Mouse (Mus musculus) midbrain, embryonic 13.5 days (tissue): Measurements from ENCODE around the gene Olfr653. TPM values are rescaled to one million over a fixed set of nuclear protein-coding genes. Genes with fewer than 3 reads are reported as not detected.

ENCODE experiments used
- polyA plus RNA-seq: library from polyadenylated mRNA; unstranded; fragments of >200 nt; fragmentation: Nextera tagmentation; extraction: Ambion mirVana; gene quantifications from 2 replicates; pipeline ENCODE4 v1.2.1, GENCODE M21; 2015

Olfr653 gene
- polyA plus RNA-seq, 1 experiment from 2014 or later = not detected

Other genes starting within 250 kb of the Olfr653 start
- gene Trim34b, start 247.8 kb upstream of the Olfr653 start, polyA plus RNA-seq = not detected in 2 replicates
- gene Trim12c, start 224.0 kb upstream of the Olfr653 start, polyA plus RNA-seq = 1.1 and 1.5 TPM in 2 replicates
- gene Trim30b, start 207.4 kb upstream of the Olfr653 start, polyA plus RNA-seq = not detected in 2 replicates
- gene Trim30c, start 176.5 kb upstream of the Olfr653 start, polyA plus RNA-seq = not detected in 2 replicates
- 0.26 and 0.70 TPM in 2 replicates for gene Trim30a, start 112.1 kb upstream of the Olfr653 start, polyA plus RNA-seq
- 0.05 and 0.27 TPM in 2 replicates for gene Trim30d, start 69.5 kb upstream of the Olfr653 start, polyA plus RNA-seq
- not detected in 2 replicates for gene Olfr651, start 27.2 kb upstream of the Olfr653 start, polyA plus RNA-seq
- gene Olfr652, start 16.4 kb upstream of the Olfr653 start, polyA plus RNA-seq = not detected in 2 replicates
- not detected in 2 replicates for gene Olfr654, start 9.7 kb downstream of the Olfr653 start, polyA plus RNA-seq
- gene Olfr655, start 24.5 kb downstream of the Olfr653 start, polyA plus RNA-seq = not detected in 2 replicates
- not detected in 2 replicates for gene Olfr656, start 36.6 kb downstream of the Olfr653 start, polyA plus RNA-seq
- not detected in 2 replicates for gene Olfr657, start 47.5 kb downstream of the Olfr653 start, polyA plus RNA-seq
- gene Olfr658, start 70.0 kb downstream of the Olfr653 start, polyA plus RNA-seq = 0.06 and 0.11 TPM in 2 replicates
- gene Olfr659, start 89.4 kb downstream of the Olfr653 start, polyA plus RNA-seq = not detected in 2 replicates
- gene Olfr661, start 109.2 kb downstream of the Olfr653 start, polyA plus RNA-seq = not detected in 2 replicates
- gene Usp17le, start 200.2 kb downstream of the Olfr653 start, polyA plus RNA-seq = not detected in 2 replicates